Mouse (Mus musculus) E14TG2a.4 (cell line): ENCODE measurements around the gene Vps26b.

Experiments
- H3K27me3 ChIP-seq: 2 replicates; pipeline ENCODE4 v1.6.1; 2014; ENCODE audit warnings: low read length, control low read depth; ENCODE audit not compliant: insufficient read depth
- H3K36me3 ChIP-seq: 2 replicates; pipeline ENCODE4 v1.6.1; 2014; ENCODE audit warnings: low read length, control low read depth; ENCODE audit not compliant: insufficient read depth
- H3K4me1 ChIP-seq: replicated peaks from 2 replicates; pipeline ENCODE4 v1.6.1; 2014; ENCODE audit warnings: low read depth, low read length, control low read depth
- H3K4me3 ChIP-seq: replicated peaks from 2 replicates; pipeline ENCODE4 v1.5.1; 2014; ENCODE audit warnings: mild to moderate bottlenecking, low read length
- H3K9me3 ChIP-seq: 2 replicates; pipeline ENCODE4 v1.6.1; 2014; ENCODE audit warnings: low read length, control low read depth
- CTCF ChIP-seq: conservative IDR thresholded peaks from 2 replicates; pipeline ENCODE4 v1.5.1; 2014; ENCODE audit warnings: low read length
- NANOG ChIP-seq: IDR thresholded peaks from 2 replicates; pipeline ENCODE4 v1.6.1; 2014; ENCODE audit warnings: borderline replicate concordance, low read length, mixed read lengths
- POU5F1 ChIP-seq: IDR thresholded peaks from 2 replicates; pipeline ENCODE4 v1.6.1; 2014; ENCODE audit warnings: low read length, borderline replicate concordance

The Vps26b gene

GRCm38 (mm10) chr9:27029022-27029827 lies 640 bp downstream of the Vps26b start:
- Histone ChIP-seq H3K4me1 (peaks cover 36% of the 10 kb centered on the region), H3K36me3 (peaks cover 33% of the 10 kb centered on the region), H3K27me3 (no peaks in the 10 kb centered on the region), H3K9me3 (no peaks in the 10 kb centered on the region), H3K4me3 (peak overlapping the region; percentile 100)
- TF ChIP-seq POU5F1, result no peak
- no peak for TF ChIP-seq CTCF
- TF ChIP-seq NANOG, result no peak

- Histone ChIP-seq H3K9me3 (no peaks in the 10 kb centered on the region), H3K27me3 (no peaks in the 10 kb centered on the region), H3K36me3 (peaks cover 27% of the 10 kb centered on the region; the same call in 1 of the 2 replicates), H3K4me3 (no peak overlapping the region), H3K4me1 (peaks cover 24% of the 10 kb centered on the region)
- no peak for TF ChIP-seq POU5F1
- no peak for TF ChIP-seq NANOG
- no peak for TF ChIP-seq CTCF
Observed at GRCm38 (mm10) chr9:27026708-27027107, 3.2 kb downstream of the Vps26b start.

DNA sequence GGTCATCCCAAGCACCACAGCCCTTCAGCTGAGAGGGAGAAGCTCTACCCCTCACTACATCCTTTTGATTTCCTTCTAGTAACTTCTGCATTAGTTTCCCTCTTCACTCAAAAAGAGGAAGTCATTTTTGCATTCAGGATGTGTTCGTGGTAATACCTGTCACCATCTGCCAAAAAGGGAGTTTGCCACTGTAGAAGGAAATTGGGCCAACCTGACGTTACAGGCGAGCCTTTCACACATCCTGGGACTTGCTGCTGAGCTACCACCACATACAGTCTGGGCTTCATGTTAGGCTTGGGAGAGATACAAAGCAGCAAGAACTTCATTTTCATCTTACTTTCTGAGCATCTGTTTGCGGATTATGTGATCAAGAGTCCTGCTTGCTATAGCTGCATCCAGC lies 6.2 kb downstream of the Vps26b start:
- no peak for TF ChIP-seq CTCF
- TF ChIP-seq POU5F1, result no peak
- no peak for TF ChIP-seq NANOG
- Histone ChIP-seq H3K4me3 (no peak overlapping the region), H3K9me3 (no peaks in the 10 kb centered on the region), H3K4me1 (peaks cover 12% of the 10 kb centered on the region), H3K27me3 (no peaks in the 10 kb centered on the region), H3K36me3 (peaks cover 40% of the 10 kb centered on the region)

GRCm38 (mm10) chr9:27018961-27019360 lies 10.9 kb downstream of the Vps26b start:
- Histone ChIP-seq H3K9me3 (no peaks in the 10 kb centered on the region), H3K27me3 (no peaks in the 10 kb centered on the region), H3K36me3 (peaks cover 67% of the 10 kb centered on the region), H3K4me1 (no peaks in the 10 kb centered on the region), H3K4me3 (no peak overlapping the region)
- TF ChIP-seq NANOG (no peak), POU5F1 (no peak), CTCF (no peak)

GRCm38 (mm10) chr9:27011572-27011971 lies 18.3 kb downstream of the Vps26b start:
- TF ChIP-seq POU5F1, result no peak
- TF ChIP-seq CTCF, result no peak
- TF ChIP-seq NANOG, result no peak
- Histone ChIP-seq H3K9me3 (no peaks in the 10 kb centered on the region), H3K27me3 (no peaks in the 10 kb centered on the region), H3K4me1 (peaks cover 13% of the 10 kb centered on the region), H3K36me3 (peaks cover 95% of the 10 kb centered on the region), H3K4me3 (no peak overlapping the region)

DNA sequence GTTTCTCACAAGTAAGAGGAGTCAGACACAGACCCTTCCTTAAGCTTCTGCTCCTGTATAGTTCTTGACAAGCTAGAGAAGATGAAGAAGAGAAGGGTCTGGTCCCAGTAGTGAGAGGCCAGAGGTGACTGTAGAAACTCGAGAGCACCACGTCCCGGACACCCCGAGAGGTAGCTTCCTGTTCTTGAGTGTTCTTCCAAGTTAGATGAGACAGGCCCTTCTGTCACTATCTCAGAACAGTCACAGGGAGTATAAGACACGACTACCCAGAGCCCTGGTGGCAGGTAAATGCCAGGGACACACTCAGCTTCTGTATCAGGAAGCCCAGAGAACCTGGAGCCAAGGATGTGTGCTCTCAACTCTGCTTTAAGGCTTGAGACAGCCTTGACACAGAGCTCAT lies 20.6 kb downstream of the Vps26b start:
- Histone ChIP-seq H3K4me3 (no peak overlapping the region), H3K9me3 (no peaks in the 10 kb centered on the region), H3K4me1 (peaks cover 13% of the 10 kb centered on the region), H3K36me3 (peaks cover 96% of the 10 kb centered on the region), H3K27me3 (no peaks in the 10 kb centered on the region)
- no peak for TF ChIP-seq CTCF
- TF ChIP-seq NANOG, result no peak
- no peak for TF ChIP-seq POU5F1

- Histone ChIP-seq H3K4me1 (peaks cover 13% of the 10 kb centered on the region), H3K9me3 (no peaks in the 10 kb centered on the region), H3K27me3 (no peaks in the 10 kb centered on the region), H3K4me3 (no peak overlapping the region), H3K36me3 (peaks cover 95% of the 10 kb centered on the region)
- TF ChIP-seq NANOG (no peak), CTCF (no peak), POU5F1 (no peak)
Observed at GRCm38 (mm10) chr9:27006866-27007265, 23.0 kb downstream of the Vps26b start.

GRCm38 (mm10) chr9:27005933-27006332 lies 23.9 kb downstream of the Vps26b start:
- Histone ChIP-seq H3K27me3 (no peaks in the 10 kb centered on the region), H3K4me3 (no peak overlapping the region), H3K4me1 (peaks cover 19% of the 10 kb centered on the region), H3K36me3 (peaks cover 95% of the 10 kb centered on the region), H3K9me3 (no peaks in the 10 kb centered on the region)
- no peak for TF ChIP-seq POU5F1
- TF ChIP-seq CTCF, result no peak
- no peak for TF ChIP-seq NANOG
